Mouse (Mus musculus) intestine, embryonic 15.5 days (tissue): ENCODE measurements around the gene Zcchc2. TPM values are rescaled to one million over a fixed set of nuclear protein-coding genes. Genes with fewer than 3 reads are reported as not detected.

Experiments
- ATAC-seq: fragments of 200-750 bp; cut with Nextera tagmentation; 2 replicates; pipeline ENCODE4 v1.8.0; 2017; ENCODE audit warnings: moderate TSS enrichment, moderate library complexity
- H3K27ac ChIP-seq: fragments of 300-500 bp; sonication (generic); 2 replicates; pipeline ENCODE4 v1.5.1; 2015; ENCODE audit warnings: mild to moderate bottlenecking, inconsistent platforms
- H3K27me3 ChIP-seq: fragments of 300-500 bp; sonication (generic); replicated peaks from 2 replicates; pipeline ENCODE4 v1.6.1; 2015; ENCODE audit warnings: inconsistent platforms
- H3K36me3 ChIP-seq: fragments of 300-500 bp; sonication (generic); 2 replicates; pipeline ENCODE4 v1.6.1; 2015; ENCODE audit warnings: inconsistent platforms
- H3K4me1 ChIP-seq: fragments of 300-500 bp; sonication (generic); replicated peaks from 2 replicates; pipeline ENCODE4 v1.6.1; 2015; ENCODE audit warnings: inconsistent platforms
- H3K4me2 ChIP-seq: fragments of 300-500 bp; sonication (generic); replicated peaks from 2 replicates; pipeline ENCODE4 v1.6.1; 2015; ENCODE audit warnings: mild to moderate bottlenecking, inconsistent platforms
- H3K4me3 ChIP-seq: fragments of 300-500 bp; sonication (generic); replicated peaks from 2 replicates; pipeline ENCODE4 v1.5.1; 2015; ENCODE audit warnings: inconsistent platforms
- H3K9ac ChIP-seq: fragments of 300-500 bp; sonication (generic); 2 replicates; pipeline ENCODE4 v1.6.1; 2015; ENCODE audit warnings: inconsistent platforms
- H3K9me3 ChIP-seq: fragments of 300-500 bp; sonication (generic); 2 replicates; pipeline ENCODE4 v1.6.1; 2016; ENCODE audit warnings: inconsistent platforms
- WGBS: fragments of 180-500 bp; shearing (Covaris S2); methylation state at CpG from one replicate; pipeline ENCODE4 v1.1.7; 2015; 5-methylcytosine and 5-hydroxymethylcytosine counted together
- polyA plus RNA-seq: library from polyadenylated mRNA; unstranded; fragments of >200 nt; fragmentation: Nextera tagmentation; extraction: Ambion mirVana; gene quantifications from 2 replicates; pipeline ENCODE4 v1.2.1, GENCODE M21; 2015

Gene Zcchc2
- polyA plus RNA-seq, 1 experiment from 2014 or later: 2.2 TPM

DNA sequence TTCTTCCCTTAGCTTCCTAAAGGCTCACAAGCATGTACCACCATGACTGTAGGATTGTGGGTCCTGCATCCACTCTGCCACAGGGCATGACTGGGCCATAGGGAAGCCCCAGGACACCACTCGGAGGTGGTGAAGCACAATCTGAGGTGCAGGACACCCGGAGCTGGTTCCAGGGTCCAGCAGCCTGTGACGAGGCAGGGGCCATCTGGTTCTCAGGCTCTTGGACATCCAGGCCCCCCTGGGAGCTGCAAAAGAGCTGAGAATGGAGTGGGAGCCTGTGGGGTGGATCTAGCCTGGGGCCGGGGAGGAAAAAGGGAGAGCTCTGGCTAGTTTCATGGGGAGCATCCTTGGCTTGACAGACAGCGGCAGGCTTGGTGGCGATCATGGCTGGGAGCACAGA, 77.1 kb downstream of the Zcchc2 start:
- no peaks in the 10 kb centered on the region for H3K9me3 ChIP-seq
- no peak overlapping the region for H3K4me3 ChIP-seq
- 80% methylated on average over 6 of the region's 6 CpGs for WGBS
- peaks cover 3% of the 10 kb centered on the region; the same call in 1 of the 2 replicates for H3K4me1 ChIP-seq
- no peaks in the 10 kb centered on the region for H3K27me3 ChIP-seq
- H3K27ac ChIP-seq: no peak overlapping the region
- no peak for ATAC-seq
- H3K9ac ChIP-seq: no peak overlapping the region
- H3K4me2 ChIP-seq: no peak overlapping the region
- no peaks in the 10 kb centered on the region for H3K36me3 ChIP-seq

DNA sequence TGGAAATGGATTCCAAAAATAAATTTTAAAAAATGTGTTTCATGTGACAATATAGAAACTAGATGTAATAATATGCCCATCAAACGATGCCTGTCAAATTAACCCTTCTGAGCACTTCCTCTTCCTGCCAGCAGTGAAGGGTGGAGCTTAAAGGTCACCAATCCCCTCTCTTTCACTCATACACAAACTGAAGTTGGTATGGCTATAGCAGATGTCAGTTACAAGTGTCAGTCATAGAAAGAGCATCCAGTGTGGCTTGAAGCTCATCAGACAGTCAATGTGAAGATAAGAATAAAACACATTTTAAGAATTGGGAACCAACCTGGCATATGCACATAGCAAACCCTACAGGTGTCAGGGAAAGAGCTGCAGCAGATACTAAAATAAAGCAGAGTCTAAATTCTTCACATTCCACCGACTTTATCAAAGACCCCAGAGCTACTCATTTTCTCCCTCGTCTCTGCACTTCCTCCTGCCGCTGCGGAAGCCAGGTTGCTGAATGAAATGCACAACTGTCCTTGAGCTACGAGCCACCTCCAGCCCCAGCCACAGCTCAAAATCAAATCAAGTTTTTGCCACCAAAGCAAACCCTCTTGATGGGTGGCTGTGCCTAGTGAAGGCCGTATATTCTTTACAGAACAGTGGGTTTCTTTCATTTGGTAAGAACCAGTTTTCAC, 79.8 kb downstream of the Zcchc2 start:
- no peaks in the 10 kb centered on the region for H3K36me3 ChIP-seq
- H3K4me1 ChIP-seq: no peaks in the 10 kb centered on the region; the same call in 1 of the 2 replicates
- no peak overlapping the region for H3K4me2 ChIP-seq
- H3K27ac ChIP-seq: no peak overlapping the region
- no peak overlapping the region for H3K9ac ChIP-seq
- 50% methylated on average over 7 of the region's 7 CpGs for WGBS
- H3K27me3 ChIP-seq: no peaks in the 10 kb centered on the region
- no peak overlapping the region for H3K4me3 ChIP-seq
- ATAC-seq: no peak
- no peaks in the 10 kb centered on the region for H3K9me3 ChIP-seq

DNA sequence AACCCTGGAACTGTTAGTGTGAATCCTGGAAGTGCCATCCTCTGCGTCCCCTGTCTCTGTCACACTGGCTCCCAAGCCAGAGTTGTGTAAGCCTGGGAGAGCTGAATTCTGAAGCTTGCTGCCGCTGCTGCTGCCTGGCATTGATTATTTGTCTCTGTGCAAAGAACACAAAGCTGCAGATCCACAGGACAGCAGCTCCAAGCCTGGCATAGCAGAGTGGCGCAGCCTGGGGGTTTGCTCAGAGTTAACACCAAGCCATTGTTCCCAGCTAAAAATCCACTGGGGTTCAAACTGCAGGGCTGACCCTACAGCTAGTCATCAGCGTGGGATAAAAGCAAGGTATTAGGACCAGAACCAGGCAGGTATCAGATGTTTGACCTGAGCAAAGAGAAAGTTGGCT, 80.6 kb downstream of the Zcchc2 start:
- 61% methylated on average over 4 of the region's 4 CpGs for WGBS
- Histone ChIP-seq H3K4me3 (no peak overlapping the region), H3K9ac (no peak overlapping the region), H3K27ac (no peak overlapping the region), H3K36me3 (no peaks in the 10 kb centered on the region), H3K9me3 (no peaks in the 10 kb centered on the region), H3K4me2 (no peak overlapping the region), H3K27me3 (no peaks in the 10 kb centered on the region), H3K4me1 (no peaks in the 10 kb centered on the region; the same call in 1 of the 2 replicates)
- ATAC-seq: no peak

DNA sequence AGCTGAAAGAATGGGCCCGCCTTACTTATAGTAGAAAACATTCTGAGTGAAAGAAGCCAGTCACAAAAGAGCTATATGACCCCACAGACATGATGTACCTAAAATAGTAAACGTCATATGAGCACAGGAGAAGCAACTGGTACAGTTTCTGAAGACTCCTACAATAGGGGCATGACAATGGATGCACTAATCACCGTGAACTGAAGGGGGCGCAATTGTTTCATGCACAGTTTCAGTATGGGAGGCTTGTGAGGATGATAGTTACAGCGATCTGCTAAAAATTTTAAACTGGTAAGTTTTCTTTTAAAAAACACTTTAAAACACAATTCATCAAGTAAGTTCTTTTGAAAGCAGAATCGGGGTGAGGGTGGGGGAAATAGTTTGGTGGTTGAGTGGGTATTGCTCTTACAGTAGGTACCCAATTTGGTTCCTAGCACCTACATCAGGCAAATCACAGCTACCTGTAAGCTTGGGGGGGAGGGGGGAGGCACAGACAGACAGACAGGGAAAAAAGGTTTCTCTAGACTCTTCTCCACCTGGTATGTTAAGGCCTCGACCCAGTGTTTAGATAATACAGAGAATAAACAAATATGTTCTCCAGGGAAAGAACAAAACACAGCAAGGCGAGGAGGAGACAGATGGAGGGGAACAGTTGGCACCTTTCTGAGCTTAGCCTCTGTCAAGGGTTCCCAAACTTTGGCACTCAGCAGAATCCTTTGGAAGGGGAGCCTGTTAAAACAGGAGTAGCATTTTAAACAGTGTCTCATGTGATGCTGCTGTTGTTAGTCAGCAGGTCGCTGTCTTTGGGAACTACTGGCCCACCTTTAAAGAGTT, 81.2 kb downstream of the Zcchc2 start:
- no peaks in the 10 kb centered on the region for H3K27me3 ChIP-seq
- H3K27ac ChIP-seq: no peak overlapping the region
- H3K4me2 ChIP-seq: peak overlapping the region; percentile 14; the same call in 1 of the 2 replicates
- ATAC-seq: peak; percentile 73
- H3K9me3 ChIP-seq: no peaks in the 10 kb centered on the region
- H3K36me3 ChIP-seq: no peaks in the 10 kb centered on the region
- H3K9ac ChIP-seq: no peak overlapping the region
- WGBS: 17% methylated on average over 9 of the region's 9 CpGs
- no peak overlapping the region for H3K4me3 ChIP-seq
- H3K4me1 ChIP-seq: no peaks in the 10 kb centered on the region; the same call in 1 of the 2 replicates

DNA sequence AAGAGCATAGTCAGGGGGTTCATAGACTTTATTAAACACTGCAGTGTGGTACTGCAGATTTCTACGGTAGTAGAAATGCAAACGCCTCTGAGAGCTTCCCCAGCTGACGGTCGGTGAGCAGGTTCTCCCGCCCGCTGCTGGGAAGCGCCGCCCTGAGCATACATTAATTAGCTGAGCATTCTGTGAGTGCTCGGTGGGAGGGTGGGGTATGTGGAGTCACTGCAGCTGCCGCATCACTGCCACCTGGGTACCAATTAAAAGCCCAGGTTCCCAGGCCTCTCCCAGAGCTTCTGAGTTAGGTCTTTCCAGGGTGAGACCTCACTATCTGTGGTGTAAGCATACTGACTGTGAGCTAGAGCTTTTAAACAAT, 81.8 kb downstream of the Zcchc2 start:
- Histone ChIP-seq H3K4me1 (no peaks in the 10 kb centered on the region; the same call in 1 of the 2 replicates), H3K4me2 (peak overlapping the region; percentile 14; the same call in 1 of the 2 replicates), H3K9ac (no peak overlapping the region), H3K9me3 (no peaks in the 10 kb centered on the region), H3K36me3 (no peaks in the 10 kb centered on the region), H3K4me3 (no peak overlapping the region), H3K27me3 (no peaks in the 10 kb centered on the region), H3K27ac (no peak overlapping the region)
- ATAC-seq: peak; percentile 81
- 6% methylated on average over 10 of the region's 10 CpGs for WGBS

DNA sequence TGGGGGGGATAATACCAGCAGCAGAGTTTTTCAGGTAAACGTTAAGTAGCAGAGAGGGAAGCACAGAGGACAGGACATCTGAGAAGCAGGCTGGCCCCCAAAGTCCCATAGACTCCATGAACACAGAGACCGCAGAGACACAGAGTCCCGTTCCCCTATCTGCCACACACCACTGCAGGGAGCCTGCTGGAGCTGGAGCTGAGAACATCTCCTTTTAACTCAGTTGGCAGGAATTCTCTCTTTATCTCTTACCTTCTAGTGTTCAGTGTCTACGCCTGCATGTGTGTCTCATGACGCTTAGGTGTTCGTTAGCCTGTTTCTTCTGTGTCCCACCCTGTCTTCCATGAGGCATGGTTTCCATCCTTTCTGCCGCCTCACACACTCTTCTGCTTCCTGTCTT, 83.0 kb downstream of the Zcchc2 start:
- 87% methylated on average over 7 of the region's 7 CpGs for WGBS
- no peaks in the 10 kb centered on the region; the same call in 1 of the 2 replicates for H3K4me1 ChIP-seq
- H3K36me3 ChIP-seq: no peaks in the 10 kb centered on the region
- no peak overlapping the region for H3K9ac ChIP-seq
- ATAC-seq: no peak
- no peak overlapping the region for H3K27ac ChIP-seq
- H3K4me2 ChIP-seq: no peak overlapping the region
- H3K9me3 ChIP-seq: no peaks in the 10 kb centered on the region
- H3K27me3 ChIP-seq: no peaks in the 10 kb centered on the region
- no peak overlapping the region for H3K4me3 ChIP-seq

- Histone ChIP-seq H3K9ac (no peak overlapping the region), H3K9me3 (no peaks in the 10 kb centered on the region), H3K4me3 (no peak overlapping the region), H3K36me3 (no peaks in the 10 kb centered on the region), H3K27ac (no peak overlapping the region), H3K4me2 (no peak overlapping the region), H3K4me1 (no peaks in the 10 kb centered on the region; the same call in 1 of the 2 replicates), H3K27me3 (no peaks in the 10 kb centered on the region)
- 68% methylated on average over 7 of the region's 7 CpGs for WGBS
- no peak for ATAC-seq
Measured at GRCm38 (mm10) chr1:106074141-106074540, 83.9 kb downstream of the Zcchc2 start.

DNA sequence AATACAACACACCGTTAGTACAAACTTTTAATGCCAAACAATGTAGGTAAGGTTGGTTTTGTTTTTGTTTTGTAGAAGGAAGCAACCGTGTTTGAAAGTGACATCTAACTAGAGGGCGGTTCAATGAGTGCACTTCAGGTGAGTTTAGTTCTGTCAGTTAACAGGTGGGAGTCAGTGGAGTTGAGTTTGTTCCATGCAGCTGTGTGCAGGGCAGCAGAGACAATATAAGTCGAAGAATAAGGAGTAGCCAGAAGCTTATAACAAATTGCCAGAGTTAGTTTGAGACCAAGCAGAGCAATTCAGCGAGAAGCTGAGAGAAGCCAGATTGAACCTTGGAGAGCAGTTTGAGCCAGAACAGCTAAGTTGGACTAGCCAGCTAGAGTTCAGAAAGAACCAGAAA, 84.5 kb downstream of the Zcchc2 start:
- Histone ChIP-seq H3K9me3 (no peaks in the 10 kb centered on the region), H3K4me2 (no peak overlapping the region), H3K27me3 (no peaks in the 10 kb centered on the region), H3K27ac (no peak overlapping the region), H3K9ac (no peak overlapping the region), H3K36me3 (no peaks in the 10 kb centered on the region), H3K4me1 (no peaks in the 10 kb centered on the region; the same call in 1 of the 2 replicates), H3K4me3 (no peak overlapping the region)
- no peak for ATAC-seq
- 85% methylated on average over 5 of the region's 5 CpGs for WGBS

DNA sequence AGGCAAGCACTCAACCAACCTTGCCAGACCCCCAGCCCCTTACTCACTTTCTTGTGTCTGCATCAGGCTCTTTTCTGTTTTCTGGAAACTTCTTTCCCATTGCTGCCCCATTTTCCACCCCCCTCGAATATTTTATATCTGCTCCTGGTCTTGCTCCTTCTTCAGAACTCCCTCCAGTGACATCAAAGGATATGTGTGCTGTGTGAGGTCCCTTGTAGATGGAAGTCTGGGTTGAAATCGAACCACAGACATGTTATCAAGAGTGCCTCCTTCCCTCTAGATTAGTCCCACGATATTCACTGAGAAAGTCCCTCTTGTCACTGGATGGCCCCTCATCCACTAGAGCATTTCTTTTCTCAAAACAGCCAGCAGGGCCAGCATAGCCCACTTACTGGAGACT, 86.4 kb downstream of the Zcchc2 start:
- Histone ChIP-seq H3K4me2 (no peak overlapping the region), H3K9ac (no peak overlapping the region), H3K9me3 (no peaks in the 10 kb centered on the region), H3K36me3 (no peaks in the 10 kb centered on the region), H3K27me3 (no peaks in the 10 kb centered on the region), H3K4me1 (no peaks in the 10 kb centered on the region; the same call in 1 of the 2 replicates), H3K4me3 (no peak overlapping the region), H3K27ac (no peak overlapping the region)
- no peak for ATAC-seq
- WGBS: 76% methylated on average over 3 of the region's 3 CpGs

DNA sequence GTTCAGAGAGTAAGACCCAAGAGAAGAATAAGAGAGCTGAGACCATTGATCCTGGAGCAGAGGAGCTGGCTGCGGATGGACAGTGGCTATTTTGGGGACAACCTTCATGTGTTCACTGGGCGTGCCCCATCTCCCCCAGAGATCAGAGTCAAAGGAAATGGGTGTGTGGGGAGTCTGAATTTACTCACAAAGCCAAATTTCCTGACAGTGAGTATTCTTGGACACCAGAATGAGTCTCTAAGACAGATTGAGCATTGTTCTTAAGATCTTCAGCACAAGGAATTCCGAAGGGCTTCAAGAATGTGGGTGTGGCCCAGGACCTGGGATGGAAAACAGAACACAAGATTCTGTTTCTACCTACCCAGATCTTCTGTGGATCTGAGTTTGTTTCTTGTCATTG, 87.0 kb downstream of the Zcchc2 start:
- Histone ChIP-seq H3K36me3 (no peaks in the 10 kb centered on the region), H3K9ac (no peak overlapping the region), H3K27ac (no peak overlapping the region), H3K9me3 (no peaks in the 10 kb centered on the region), H3K27me3 (no peaks in the 10 kb centered on the region), H3K4me1 (no peaks in the 10 kb centered on the region), H3K4me3 (no peak overlapping the region), H3K4me2 (no peak overlapping the region)
- 72% methylated on average over 3 of the region's 3 CpGs for WGBS
- ATAC-seq: no peak
